In genomic region chr4:46137629-46138286, GRCm38 (mm10) we compare ENCODE assay signal across 8 mouse cellular contexts. TPM values are rescaled to one million over a fixed set of nuclear protein-coding genes. Genes with fewer than 3 reads are reported as not detected.
DNase-seq lines count a peak whose midpoint lies in the region; ATAC-seq and TF ChIP-seq lines count a peak whose summit lies in the region.

No protein-coding gene starts in this region.

- H3K9me3 ChIP-seq in embryonic facial prominence, embryonic 10.5 days = no peaks in the 10 kb centered on the region
- H3K9me3 ChIP-seq in hindbrain, embryonic 13.5 days = no peaks in the 10 kb centered on the region
- H3K9me3 ChIP-seq in megakaryocyte, embryonic 14.5 days = no peaks in the 10 kb centered on the region

- H3K4me2 ChIP-seq in hindbrain, embryonic 13.5 days = peak overlapping the region; percentile 87

- peak; percentile 89 for ATAC-seq in hindbrain, embryonic 13.5 days (ENCODE audit: low FRiP score)

- H3K36me3 ChIP-seq in thymus, adult 2 months (ENCODE audit: control insufficient read depth, insufficient read depth, low read length) = no peaks in the 10 kb centered on the region
- peaks cover 40% of the 10 kb centered on the region for H3K36me3 ChIP-seq in embryonic facial prominence, embryonic 10.5 days (replicated peaks)
- H3K36me3 ChIP-seq in hindbrain, embryonic 13.5 days = peaks cover 27% of the 10 kb centered on the region
- peaks cover 43% of the 10 kb centered on the region for H3K36me3 ChIP-seq in megakaryocyte, embryonic 14.5 days (replicated peaks; ENCODE audit: low read length)

- WGBS in thymus, adult 2 months = 12% methylated on average over 17 of the region's 17 CpGs
- WGBS in embryonic facial prominence, embryonic 10.5 days = 8% methylated on average over 17 of the region's 17 CpGs
- WGBS in hindbrain, embryonic 13.5 days = 9% methylated on average over 17 of the region's 17 CpGs

- H3K9ac ChIP-seq in hindbrain, embryonic 13.5 days = peak overlapping the region; percentile 98

- no peaks in the 10 kb centered on the region for H3K27me3 ChIP-seq in thymus, adult 2 months (ENCODE audit: control insufficient read depth, insufficient read depth, low read length)
- no peaks in the 10 kb centered on the region for H3K27me3 ChIP-seq in embryonic facial prominence, embryonic 10.5 days (replicated peaks; ENCODE audit: low read depth, poor library complexity, severe bottlenecking)
- no peaks in the 10 kb centered on the region for H3K27me3 ChIP-seq in hindbrain, embryonic 13.5 days
- no peaks in the 10 kb centered on the region for H3K27me3 ChIP-seq in megakaryocyte, embryonic 14.5 days (replicated peaks)

- H3K27ac ChIP-seq in thymus, adult 2 months (ENCODE audit: control insufficient read depth, insufficient read depth, low read length) = no peak overlapping the region
- H3K27ac ChIP-seq in embryonic facial prominence, embryonic 10.5 days (replicated peaks) = peak overlapping the region; percentile 95
- peak overlapping the region; percentile 97 for H3K27ac ChIP-seq in hindbrain, embryonic 13.5 days

- DNase-seq in thymus, adult 2 months = no peak
- no peak for DNase-seq in thymus, postnatal 25 days
- peak; percentile 49 for DNase-seq in embryonic facial prominence, embryonic 10.5 days (ENCODE audit: low spot score)
- DNase-seq in right cerebral cortex, adult 18-20 months = no peak
- DNase-seq in frontal cortex, postnatal 14 days (ENCODE audit: low spot score in 2 of 2) = no peak
- no peak for DNase-seq in cerebellum, postnatal 4 days (ENCODE audit: low spot score in 2 of 2)

- TF ChIP-seq POLR2A in thymus, adult 2 months (IDR thresholded peaks at IDR 0.05; ENCODE audit: control insufficient read depth, extremely low read depth, insufficient read depth, low read length, poor library complexity) = no peak

- H3K4me1 ChIP-seq in thymus, adult 2 months (replicated peaks; ENCODE audit: control insufficient read depth, insufficient read depth, low read length) = peaks cover 4% of the 10 kb centered on the region
- H3K4me1 ChIP-seq in embryonic facial prominence, embryonic 10.5 days = peaks cover 24% of the 10 kb centered on the region
- peaks cover 33% of the 10 kb centered on the region for H3K4me1 ChIP-seq in hindbrain, embryonic 13.5 days (replicated peaks)
- peaks cover 60% of the 10 kb centered on the region for H3K4me1 ChIP-seq in megakaryocyte, embryonic 14.5 days

- TF ChIP-seq CTCF in thymus, adult 2 months (IDR thresholded peaks at IDR 0.05; ENCODE audit: borderline replicate concordance, control insufficient read depth, extremely low read depth, insufficient read depth, low read length, poor library complexity) = no peak

- H3K4me3 ChIP-seq in thymus, adult 2 months (ENCODE audit: control insufficient read depth, insufficient read depth, low read length) = peak overlapping the region; percentile 68
- peak overlapping the region; percentile 86 for H3K4me3 ChIP-seq in embryonic facial prominence, embryonic 10.5 days
- peak overlapping the region; percentile 97 for H3K4me3 ChIP-seq in hindbrain, embryonic 13.5 days
- H3K4me3 ChIP-seq in megakaryocyte, embryonic 14.5 days (replicated peaks) = peak overlapping the region; percentile 97

RNA-seq across cellular contexts. Expression of gene Ncbp1, which starts 0.7 kb away (rescaled TPM):
- polyA plus RNA-seq in thymus, adult 2 months (2012; rRNA removed) = 53.3 and 56.7 TPM in 2 replicates
- 121 and 127 TPM in 2 replicates for polyA plus RNA-seq in embryonic facial prominence, embryonic 10.5 days (2016; fragmentation: Nextera tagmentation; extraction: Ambion mirVana)
- 87.5 and 91.0 TPM in 2 replicates for polyA plus RNA-seq in hindbrain, embryonic 13.5 days (2015; fragmentation: Nextera tagmentation; extraction: Ambion mirVana)
- 5.8 and 11.5 TPM in 2 replicates for polyA plus RNA-seq in megakaryocyte, embryonic 14.5 days (2012; ENCODE audit: insufficient read depth, low replicate concordance)

RNA-seq across cellular contexts. Expression of gene Tstd2, which starts 0.7 kb away (rescaled TPM):
- polyA plus RNA-seq in thymus, adult 2 months (2012; rRNA removed) = 20.3 and 23.8 TPM in 2 replicates
- polyA plus RNA-seq in embryonic facial prominence, embryonic 10.5 days (2016; fragmentation: Nextera tagmentation; extraction: Ambion mirVana) = 74.1 and 77.3 TPM in 2 replicates
- 37.7 and 42.0 TPM in 2 replicates for polyA plus RNA-seq in hindbrain, embryonic 13.5 days (2015; fragmentation: Nextera tagmentation; extraction: Ambion mirVana)
- polyA plus RNA-seq in megakaryocyte, embryonic 14.5 days (2012; ENCODE audit: insufficient read depth, low replicate concordance) = 4.7 TPM in 1 of 2 replicates, not detected in the other

RNA-seq across cellular contexts. Expression of gene Xpa, which starts 58.4 kb away (rescaled TPM):
- 33.4 and 36.4 TPM in 2 replicates for polyA plus RNA-seq in thymus, adult 2 months (2012; rRNA removed)
- 19.9 and 24.7 TPM in 2 replicates for polyA plus RNA-seq in embryonic facial prominence, embryonic 10.5 days (2016; fragmentation: Nextera tagmentation; extraction: Ambion mirVana)
- 32.8 and 34.2 TPM in 2 replicates for polyA plus RNA-seq in hindbrain, embryonic 13.5 days (2015; fragmentation: Nextera tagmentation; extraction: Ambion mirVana)
- 2.1 and 44.7 TPM in 2 replicates for polyA plus RNA-seq in megakaryocyte, embryonic 14.5 days (2012; ENCODE audit: insufficient read depth, low replicate concordance)
